Mouse (Mus musculus): ENCODE data around the gene Idi1. TPM values are rescaled to one million over a fixed set of nuclear protein-coding genes. Genes with fewer than 3 reads are reported as not detected.

The Idi1 gene
- polyA plus RNA-seq, 1 experiment from 2014 or later: 76.7 TPM

- Histone ChIP-seq H3K4me3 (ENCODE audit: low read depth, low read length) (no peak overlapping the region), H3K4me1 (replicated peaks; ENCODE audit: control insufficient read depth, insufficient read depth) (no peaks in the 10 kb centered on the region), H3K27ac (replicated peaks) (no peak overlapping the region), H3K36me3 (ENCODE audit: control insufficient read depth, insufficient read depth, low read length) (peaks cover 10% of the 10 kb centered on the region; the same call in 1 of the 2 replicates), H3K27me3 (ENCODE audit: control insufficient read depth, insufficient read depth, low read length) (no peaks in the 10 kb centered on the region), H3K4me2 (replicated peaks; ENCODE audit: low read depth) (no peak overlapping the region), H3K9me3 (ENCODE audit: control insufficient read depth, low read length) (no peaks in the 10 kb centered on the region), H3K9ac (ENCODE audit: low read length) (no peak overlapping the region)
- DNase-seq (ENCODE audit: low spot score) (no peak), ATAC-seq (ENCODE audit: low FRiP score, low TSS enrichment) (no peak)
- TF ChIP-seq CTCF (IDR thresholded peaks at IDR 0.05; ENCODE audit: low read depth) (no peak), EP300 (optimal IDR thresholded peaks at IDR 0.05) (no peak)
- 91% methylated on average over 3 of the region's 3 CpGs for WGBS
Measured at GRCm38 (mm10) chr13:8842273-8842672, 43.0 kb upstream of the Idi1 start.

- H3K27ac ChIP-seq (replicated peaks): no peak overlapping the region
- TF ChIP-seq EP300 (optimal IDR thresholded peaks at IDR 0.05) (no peak), CTCF (IDR thresholded peaks at IDR 0.05; ENCODE audit: low read depth) (peak; percentile 80)
- no peak overlapping the region for H3K9ac ChIP-seq (ENCODE audit: low read length)
- no peaks in the 10 kb centered on the region for H3K4me1 ChIP-seq (replicated peaks; ENCODE audit: control insufficient read depth, insufficient read depth)
- no peak overlapping the region for H3K4me3 ChIP-seq (ENCODE audit: low read depth, low read length)
- no peak overlapping the region for H3K4me2 ChIP-seq (replicated peaks; ENCODE audit: low read depth)
- peaks cover 11% of the 10 kb centered on the region for H3K36me3 ChIP-seq (ENCODE audit: control insufficient read depth, insufficient read depth, low read length)
- no peaks in the 10 kb centered on the region for H3K9me3 ChIP-seq (ENCODE audit: control insufficient read depth, low read length)
- DNase-seq (ENCODE audit: low spot score) (no peak), ATAC-seq (ENCODE audit: low FRiP score, low TSS enrichment) (0 out of 2 replicates have a peak, but pooled peaks have one; percentile 40)
- no peaks in the 10 kb centered on the region for H3K27me3 ChIP-seq (ENCODE audit: control insufficient read depth, insufficient read depth, low read length)
- 54% methylated on average over 2 of the region's 2 CpGs for WGBS
Measured at GRCm38 (mm10) chr13:8847702-8848101, 37.6 kb upstream of the Idi1 start.

- 64% methylated on average over 1 of the region's 1 CpGs for WGBS
- H3K27me3 ChIP-seq (ENCODE audit: control insufficient read depth, insufficient read depth, low read length): no peaks in the 10 kb centered on the region
- DNase-seq (ENCODE audit: low spot score) (no peak), ATAC-seq (ENCODE audit: low FRiP score, low TSS enrichment) (no peak)
- H3K9me3 ChIP-seq (ENCODE audit: control insufficient read depth, low read length): no peaks in the 10 kb centered on the region
- no peak overlapping the region for H3K4me2 ChIP-seq (replicated peaks; ENCODE audit: low read depth)
- H3K9ac ChIP-seq (ENCODE audit: low read length): no peak overlapping the region
- H3K36me3 ChIP-seq (ENCODE audit: control insufficient read depth, insufficient read depth, low read length): peaks cover 8% of the 10 kb centered on the region
- TF ChIP-seq CTCF (IDR thresholded peaks at IDR 0.05; ENCODE audit: low read depth): no peak
- H3K27ac ChIP-seq (replicated peaks): no peak overlapping the region
- H3K4me3 ChIP-seq (ENCODE audit: low read depth, low read length): no peak overlapping the region
- H3K4me1 ChIP-seq (replicated peaks; ENCODE audit: control insufficient read depth, insufficient read depth): no peaks in the 10 kb centered on the region
Measured at GRCm38 (mm10) chr13:8849311-8849710, 36.0 kb upstream of the Idi1 start.

- TF ChIP-seq EP300 (optimal IDR thresholded peaks at IDR 0.05) (no peak), CTCF (IDR thresholded peaks at IDR 0.05; ENCODE audit: low read depth) (no peak)
Measured at GRCm38 (mm10) chr13:8853424-8853823, 31.9 kb upstream of the Idi1 start.

GRCm38 (mm10) chr13:8854769-8855168 is 30.5 kb upstream of the Idi1 start:
- Histone ChIP-seq H3K4me1 (replicated peaks; ENCODE audit: control insufficient read depth, insufficient read depth) (no peaks in the 10 kb centered on the region), H3K36me3 (ENCODE audit: control insufficient read depth, insufficient read depth, low read length) (peaks cover 3% of the 10 kb centered on the region; the same call in 1 of the 2 replicates), H3K27ac (replicated peaks) (no peak overlapping the region), H3K4me3 (ENCODE audit: low read depth, low read length) (no peak overlapping the region), H3K9me3 (ENCODE audit: control insufficient read depth, low read length) (no peaks in the 10 kb centered on the region), H3K27me3 (ENCODE audit: control insufficient read depth, insufficient read depth, low read length) (no peaks in the 10 kb centered on the region), H3K9ac (ENCODE audit: low read length) (no peak overlapping the region), H3K4me2 (replicated peaks; ENCODE audit: low read depth) (no peak overlapping the region)
- WGBS: 91% methylated on average over 2 of the region's 2 CpGs
- no peak for ATAC-seq (ENCODE audit: low FRiP score, low TSS enrichment)
- no peak for TF ChIP-seq CTCF (IDR thresholded peaks at IDR 0.05; ENCODE audit: low read depth)
- DNase-seq (ENCODE audit: low spot score): no peak

More at GRCm38 (mm10) chr13:8853424-8853823, 31.9 kb upstream of the Idi1 start:
- ATAC-seq (ENCODE audit: low FRiP score, low TSS enrichment): no peak
- H3K4me1 ChIP-seq (replicated peaks; ENCODE audit: control insufficient read depth, insufficient read depth): no peaks in the 10 kb centered on the region
- 94% methylated on average over 4 of the region's 4 CpGs for WGBS
- no peak overlapping the region for H3K27ac ChIP-seq (replicated peaks)
- H3K27me3 ChIP-seq (ENCODE audit: control insufficient read depth, insufficient read depth, low read length): no peaks in the 10 kb centered on the region
- H3K4me3 ChIP-seq (ENCODE audit: low read depth, low read length): no peak overlapping the region
- no peak overlapping the region for H3K9ac ChIP-seq (ENCODE audit: low read length)
- no peak overlapping the region for H3K4me2 ChIP-seq (replicated peaks; ENCODE audit: low read depth)
- no peak for DNase-seq (ENCODE audit: low spot score)
- no peaks in the 10 kb centered on the region for H3K9me3 ChIP-seq (ENCODE audit: control insufficient read depth, low read length)
- H3K36me3 ChIP-seq (ENCODE audit: control insufficient read depth, insufficient read depth, low read length): peaks cover 6% of the 10 kb centered on the region

- no peak overlapping the region for H3K4me3 ChIP-seq (ENCODE audit: low read depth, low read length)
- no peak overlapping the region for H3K4me2 ChIP-seq (replicated peaks; ENCODE audit: low read depth)
- H3K36me3 ChIP-seq (ENCODE audit: control insufficient read depth, insufficient read depth, low read length): no peaks in the 10 kb centered on the region
- TF ChIP-seq CTCF (IDR thresholded peaks at IDR 0.05; ENCODE audit: low read depth) (no peak), EP300 (optimal IDR thresholded peaks at IDR 0.05) (no peak)
- no peaks in the 10 kb centered on the region for H3K4me1 ChIP-seq (replicated peaks; ENCODE audit: control insufficient read depth, insufficient read depth)
- WGBS: 75% methylated on average over 6 of the region's 6 CpGs
- no peak for DNase-seq (ENCODE audit: low spot score)
- no peak for ATAC-seq (ENCODE audit: low FRiP score, low TSS enrichment)
- no peak overlapping the region for H3K27ac ChIP-seq (replicated peaks)
- no peaks in the 10 kb centered on the region for H3K27me3 ChIP-seq (ENCODE audit: control insufficient read depth, insufficient read depth, low read length)
- H3K9me3 ChIP-seq (ENCODE audit: control insufficient read depth, low read length): no peaks in the 10 kb centered on the region
- H3K9ac ChIP-seq (ENCODE audit: low read length): no peak overlapping the region
Measured at GRCm38 (mm10) chr13:8858453-8858852, 26.8 kb upstream of the Idi1 start.

Measured in stomach, postnatal 0 days (tissue).